Mouse (Mus musculus): Measurements from ENCODE around the gene Prdm2. TPM values are rescaled to one million over a fixed set of nuclear protein-coding genes. Genes with fewer than 3 reads are reported as not detected.

The Prdm2 gene
- total RNA-seq, 2 experiments from 2014 or later, result 30.1 to 30.5 TPM

DNA sequence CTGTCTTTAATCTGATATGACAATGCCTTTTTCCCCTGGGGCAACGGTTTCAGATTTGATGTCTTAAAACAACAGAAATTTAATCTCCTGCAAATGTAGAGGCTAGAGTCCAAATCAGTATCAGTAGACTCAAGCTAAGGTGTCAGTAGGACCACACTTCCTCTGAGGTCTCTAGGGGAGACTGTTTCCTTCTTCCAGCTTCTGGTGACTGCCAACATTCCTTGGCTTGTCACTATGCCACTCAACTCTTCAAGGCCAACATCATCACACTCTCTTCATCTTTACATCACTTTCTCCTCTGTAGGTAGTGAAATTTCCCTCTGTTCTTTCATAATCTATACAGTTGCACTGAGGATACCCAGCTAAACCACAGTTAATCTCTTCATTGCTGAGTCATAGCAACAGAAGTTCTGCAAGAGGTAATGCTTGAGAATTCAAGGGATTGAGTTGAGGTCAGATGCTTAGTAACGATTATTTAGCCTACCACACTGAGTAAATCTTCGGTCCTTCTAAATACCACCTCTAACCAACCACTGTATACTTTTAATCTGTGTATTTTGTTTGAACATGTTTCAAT is 1.5 kb upstream of the Prdm2 start:
- DNase-seq (ENCODE audit: extremely low spot score in 1 of 2, low spot score in 2 of 2), result no peak
- intact Hi-C loops (cut with DNase I), result loop anchor here (5.0 kb wide), 1 partner anchor 52 kb away; no protein-coding TSS in a partner anchor

DNA sequence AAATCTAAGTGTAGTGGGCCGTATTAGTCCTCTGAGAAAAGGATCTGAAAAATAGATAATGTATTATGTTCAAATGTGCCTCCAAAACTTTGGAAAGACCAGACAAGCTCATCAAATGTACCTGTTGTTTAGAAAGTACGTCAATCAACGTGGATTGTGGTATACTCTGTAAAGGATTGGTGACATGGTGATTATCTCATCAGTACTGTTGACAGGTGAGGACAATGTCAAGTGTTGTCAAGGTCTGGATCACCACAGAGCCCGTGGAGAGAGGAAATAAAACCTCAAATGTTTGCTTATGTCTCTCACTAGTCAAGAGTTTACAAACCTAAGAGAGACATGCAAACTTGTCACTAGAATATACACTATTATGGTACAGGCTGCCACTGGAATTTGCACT is 776 bp upstream of the Prdm2 start:
- intact Hi-C loops (cut with DNase I), result loop anchor here (5.0 kb wide), 1 partner anchor 51 kb away; no protein-coding TSS in a partner anchor
- no peak for DNase-seq (ENCODE audit: extremely low spot score in 1 of 2, low spot score in 2 of 2)

DNA sequence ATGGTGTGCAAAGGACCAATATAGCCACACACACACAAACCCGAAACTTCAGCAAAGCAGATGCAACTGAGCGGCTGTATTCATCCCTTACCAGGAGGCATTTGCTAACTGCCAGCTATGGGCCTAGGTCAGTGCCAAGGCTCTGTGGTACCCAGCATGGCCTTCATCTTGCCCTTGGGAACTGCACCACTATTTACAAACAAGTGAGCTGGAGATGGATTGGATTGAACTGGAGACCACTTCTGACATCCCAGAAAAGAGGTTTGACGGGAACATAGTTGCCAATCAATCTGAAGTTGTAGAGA is 332 bp upstream of the Prdm2 start:
- no peak for DNase-seq (ENCODE audit: extremely low spot score in 1 of 2, low spot score in 2 of 2)
- intact Hi-C loops (cut with DNase I), result loop anchor here (5.0 kb wide), 1 partner anchor 51 kb away; no protein-coding TSS in a partner anchor

DNA sequence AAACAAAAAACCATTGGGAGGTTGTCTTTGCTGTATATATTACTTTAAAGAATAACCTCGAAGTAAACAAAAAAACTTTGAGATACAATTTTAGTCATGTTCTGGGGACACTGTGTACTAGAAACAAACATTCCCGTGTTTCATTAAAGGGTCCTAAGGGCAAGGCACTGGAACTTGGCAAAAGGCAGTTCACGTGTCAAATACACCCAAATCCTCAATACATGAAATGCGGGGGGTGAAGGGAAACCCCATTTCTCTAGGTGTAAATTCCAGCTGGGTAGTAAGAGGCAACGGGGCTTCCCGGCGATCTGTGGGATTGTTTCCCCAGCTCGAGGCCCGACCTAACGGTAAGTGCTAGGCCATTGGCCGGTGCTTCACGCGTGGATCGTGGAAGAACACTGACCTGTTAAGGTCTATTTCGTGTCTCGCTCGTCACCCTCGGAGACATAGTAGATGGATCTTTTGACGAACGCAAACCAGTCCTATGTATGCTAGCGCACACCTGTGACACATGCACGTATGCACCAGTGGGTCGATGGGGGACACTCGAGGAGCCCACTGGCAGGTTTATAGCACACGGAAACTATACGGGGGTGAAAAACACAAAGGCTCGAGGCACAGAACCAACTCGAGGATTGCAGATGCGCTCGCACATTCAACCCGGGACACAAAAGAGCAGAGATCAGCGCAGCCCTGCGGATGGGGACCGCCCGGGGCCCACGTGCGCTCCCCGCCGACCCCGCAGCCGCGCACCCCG is 1.0 kb downstream of the Prdm2 start:
- peak in 1 of 2 experiments; percentile 17 for DNase-seq (ENCODE audit: extremely low spot score in 1 of 2, low spot score in 2 of 2)
- intact Hi-C loops (cut with DNase I), result loop anchor here (5.0 kb wide), 1 partner anchor 49 kb away; no protein-coding TSS in a partner anchor

DNA sequence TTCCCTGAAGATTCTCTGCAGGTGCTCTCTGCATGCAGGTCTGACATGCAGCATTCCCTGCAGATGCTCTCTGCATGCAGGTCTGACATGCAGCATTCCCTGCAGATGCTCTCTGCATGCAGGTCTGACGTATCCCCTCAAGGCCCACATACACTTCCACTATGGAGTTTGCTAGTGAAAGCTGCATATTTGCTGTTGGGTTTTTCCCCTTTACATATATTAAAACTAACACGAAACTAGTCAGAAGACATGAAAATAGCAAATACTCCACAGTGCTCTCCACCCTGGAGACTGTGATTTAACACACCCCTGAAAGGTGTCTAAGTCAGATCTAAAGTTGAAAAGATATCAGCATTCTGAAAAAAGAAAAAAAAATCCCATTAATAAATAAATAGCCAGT is 2.8 kb downstream of the Prdm2 start:
- no peak for DNase-seq (ENCODE audit: extremely low spot score in 1 of 2, low spot score in 2 of 2)
- intact Hi-C loops (cut with DNase I), result loop anchor here (5.0 kb wide), 1 partner anchor 48 kb away; no protein-coding TSS in a partner anchor

DNA sequence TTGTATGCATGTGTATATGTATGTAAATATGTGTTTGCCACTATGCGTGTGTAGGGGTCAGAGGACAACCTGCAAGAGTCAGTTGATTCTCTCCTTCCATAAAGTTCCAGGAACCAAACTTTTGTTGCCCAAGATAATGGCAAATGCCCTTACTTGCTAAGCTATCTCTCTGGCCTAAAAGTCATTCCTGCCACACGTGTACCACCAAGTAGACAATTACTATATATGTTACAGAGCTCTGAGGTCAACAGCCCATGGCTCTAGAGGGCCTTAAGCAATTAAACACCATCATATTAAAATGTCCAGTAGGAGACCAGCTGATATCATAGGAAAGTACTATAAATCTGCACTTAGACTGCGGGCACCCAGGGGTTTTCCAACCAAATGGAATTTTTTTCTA is 10.1 kb downstream of the Prdm2 start:
- intact Hi-C loops (cut with DNase I), result no loop called here
- DNase-seq (ENCODE audit: extremely low spot score in 1 of 2, low spot score in 2 of 2), result no peak

DNA sequence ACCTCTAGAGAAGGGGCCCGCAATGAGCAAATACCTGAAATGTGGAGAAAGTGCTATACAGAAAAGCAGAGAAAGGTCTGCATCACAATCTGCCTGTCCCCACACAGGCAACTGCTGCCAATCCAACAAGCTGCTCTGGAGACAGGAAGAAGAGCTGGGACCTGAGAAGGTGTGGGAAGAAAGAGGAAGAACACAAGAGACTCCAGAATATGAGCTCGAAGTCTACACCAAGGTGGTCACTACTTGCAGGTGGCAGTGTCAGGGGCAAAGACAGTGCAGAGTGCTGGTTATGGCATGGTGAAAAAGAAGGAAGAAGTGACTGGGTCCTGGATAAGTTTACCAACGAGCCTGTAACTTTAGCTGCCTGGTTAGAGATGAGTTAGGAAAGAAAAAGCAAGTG is 14.4 kb downstream of the Prdm2 start:
- intact Hi-C loops (cut with DNase I), result no loop called here
- no peak for DNase-seq (ENCODE audit: extremely low spot score in 1 of 2, low spot score in 2 of 2)

DNA sequence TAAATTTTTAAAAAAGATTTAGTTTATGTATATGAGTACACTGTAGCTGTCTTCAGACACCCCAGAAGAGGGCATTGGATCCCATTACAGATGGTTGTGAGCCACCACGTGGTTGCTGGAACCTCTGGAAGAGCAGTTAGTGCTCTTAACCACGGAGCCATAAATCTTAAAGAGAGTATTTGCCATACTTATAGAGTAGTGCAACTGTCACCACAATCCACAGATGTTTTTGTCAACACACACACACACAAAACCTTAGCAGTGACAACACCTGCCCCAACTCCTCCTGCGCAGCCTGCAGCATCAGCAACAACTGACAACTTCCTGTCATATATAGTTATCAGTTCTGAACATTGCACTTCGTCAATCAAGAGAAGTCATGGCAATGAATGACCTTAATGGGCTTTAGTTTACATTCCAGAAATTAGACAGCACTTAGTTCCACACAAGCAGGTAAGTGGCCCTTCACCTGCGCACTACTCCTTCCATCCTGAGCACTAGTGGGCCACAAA is 14.9 kb downstream of the Prdm2 start:
- intact Hi-C loops (cut with DNase I), result no loop called here
- DNase-seq (ENCODE audit: extremely low spot score in 1 of 2, low spot score in 2 of 2), result no peak

DNA sequence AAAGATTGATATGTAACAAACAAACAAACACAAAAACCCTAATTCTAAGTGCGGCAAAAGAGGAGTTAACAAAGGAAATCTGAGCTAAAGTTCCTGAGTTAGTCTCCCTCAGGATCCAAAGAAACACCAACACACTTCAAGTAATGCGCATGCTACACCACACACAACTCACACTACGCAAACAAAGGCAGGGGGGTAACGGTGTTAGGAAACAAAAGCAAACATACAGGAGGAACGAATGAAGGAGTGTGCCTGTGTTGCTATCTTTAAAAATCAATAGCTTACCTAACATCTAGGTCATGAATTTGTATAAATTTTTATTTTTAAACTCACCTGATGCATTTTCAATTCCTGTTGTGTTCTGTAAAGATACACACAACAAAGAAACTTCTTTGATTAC is 18.5 kb downstream of the Prdm2 start:
- DNase-seq (ENCODE audit: extremely low spot score in 1 of 2, low spot score in 2 of 2), result no peak
- intact Hi-C loops (cut with DNase I), result no loop called here

DNA sequence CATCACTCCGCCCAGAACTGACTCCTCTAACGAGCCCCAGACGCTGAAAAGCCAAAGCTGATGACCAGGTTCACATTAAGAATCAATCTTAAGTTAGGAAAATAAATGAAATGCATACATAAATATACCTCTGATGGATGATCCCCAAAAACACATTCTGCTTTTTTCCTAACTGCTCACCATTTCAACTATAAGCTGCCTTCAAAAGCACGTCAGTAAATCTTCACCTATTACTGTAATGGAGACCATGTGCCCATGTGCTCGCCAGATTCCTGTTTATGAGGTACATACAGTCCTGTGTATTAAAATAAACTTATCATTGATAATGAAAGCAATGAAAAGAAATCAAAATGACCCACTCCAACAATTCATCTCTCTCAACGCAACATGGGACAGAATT is 19.6 kb downstream of the Prdm2 start:
- intact Hi-C loops (cut with DNase I), result no loop called here
- DNase-seq (ENCODE audit: extremely low spot score in 1 of 2, low spot score in 2 of 2), result no peak

DNA sequence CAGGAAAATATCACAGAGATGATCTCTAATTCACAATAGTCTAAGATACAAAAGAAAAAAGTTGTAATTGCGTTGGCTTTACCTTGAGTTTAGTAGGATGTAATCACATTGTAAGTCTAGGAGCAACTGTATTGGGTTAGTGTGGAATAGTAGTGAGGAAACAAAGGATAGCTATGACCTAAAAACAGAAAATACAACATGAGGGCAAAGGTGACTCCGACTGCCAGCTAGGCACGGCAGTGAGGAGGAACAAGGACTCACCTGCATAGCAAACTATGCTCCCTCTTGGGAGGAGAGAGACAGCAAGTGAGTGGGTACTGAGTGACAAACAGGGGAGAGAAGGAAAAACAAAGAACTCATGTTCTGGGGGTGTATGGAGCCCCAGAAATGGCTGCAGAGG is 21.0 kb downstream of the Prdm2 start:
- no peak for DNase-seq (ENCODE audit: extremely low spot score in 1 of 2, low spot score in 2 of 2)
- intact Hi-C loops (cut with DNase I), result no loop called here

DNA sequence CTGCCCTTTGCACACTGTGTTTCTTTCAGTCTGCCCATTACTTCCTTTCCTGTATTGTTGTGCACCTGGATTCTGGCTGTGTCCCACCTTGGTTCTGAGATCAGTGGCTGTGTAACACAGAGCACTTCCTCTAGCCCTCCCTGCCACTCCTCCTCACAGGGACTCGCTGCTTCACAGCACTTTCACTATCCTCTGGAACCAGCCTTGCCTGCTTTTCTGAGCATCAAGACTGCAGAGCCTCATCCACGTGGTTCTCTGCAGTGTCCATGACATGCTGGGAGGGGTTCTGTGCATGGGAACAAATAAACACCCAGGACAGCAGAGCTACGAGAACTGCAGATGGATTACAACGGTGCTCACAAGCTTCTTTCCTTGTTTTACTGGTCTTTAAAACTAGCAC is 22.1 kb downstream of the Prdm2 start:
- no peak for DNase-seq (ENCODE audit: extremely low spot score in 1 of 2, low spot score in 2 of 2)
- intact Hi-C loops (cut with DNase I), result no loop called here

DNA sequence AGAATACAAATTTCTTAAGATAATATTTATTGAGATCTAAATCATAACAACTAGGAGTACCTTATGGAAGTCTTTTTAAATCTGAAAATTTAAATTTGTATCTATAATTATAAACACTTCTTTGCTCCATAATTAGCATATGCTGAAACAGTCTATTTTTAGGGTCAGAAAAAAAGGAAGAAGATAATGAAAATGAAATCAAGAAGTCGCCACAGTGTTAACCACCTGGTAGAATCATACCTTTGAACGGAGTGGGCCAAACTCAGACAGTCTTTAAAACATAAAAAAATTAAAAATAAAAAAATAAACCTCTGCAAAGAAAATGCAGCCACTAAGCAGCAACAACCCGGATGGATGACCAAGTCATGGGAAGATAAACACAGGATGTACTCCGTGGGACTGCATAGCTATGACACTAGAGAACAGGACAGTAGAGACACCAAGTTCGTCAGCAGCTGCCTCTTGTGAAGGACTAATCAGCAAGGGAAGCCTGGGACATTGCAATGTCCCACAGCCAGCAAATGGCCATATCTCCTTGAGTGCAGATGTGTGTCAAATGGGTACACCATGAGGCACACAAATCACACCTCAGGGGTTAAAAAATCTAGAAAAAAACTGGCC is 24.1 kb downstream of the Prdm2 start:
- no peak for DNase-seq (ENCODE audit: extremely low spot score in 1 of 2, low spot score in 2 of 2)

DNA sequence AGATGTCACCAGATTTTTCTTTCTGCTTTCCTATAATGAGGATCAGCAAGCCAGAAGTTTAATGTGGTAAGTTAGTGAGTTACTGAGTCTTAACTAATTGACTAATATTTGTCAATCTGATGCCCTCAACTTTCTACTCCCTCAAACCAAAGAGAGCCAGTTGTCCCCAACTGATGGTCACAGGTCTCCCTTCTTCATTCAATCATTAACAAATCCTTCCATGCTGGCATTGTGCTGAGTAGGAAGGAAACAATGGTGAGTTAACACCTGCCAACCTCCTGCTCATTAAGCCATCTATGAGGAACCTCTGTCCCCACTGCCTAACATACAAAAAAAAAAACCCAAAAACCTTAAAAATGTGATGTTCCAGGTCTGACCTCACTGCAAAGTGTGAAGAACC is 26.7 kb downstream of the Prdm2 start:
- no peak for DNase-seq (ENCODE audit: extremely low spot score in 1 of 2, low spot score in 2 of 2)
- intact Hi-C loops (cut with DNase I), result no loop called here

More for the DNA sequence above, 24.1 kb downstream of the Prdm2 start:
- intact Hi-C loops (cut with DNase I), result no loop called here

DNA sequence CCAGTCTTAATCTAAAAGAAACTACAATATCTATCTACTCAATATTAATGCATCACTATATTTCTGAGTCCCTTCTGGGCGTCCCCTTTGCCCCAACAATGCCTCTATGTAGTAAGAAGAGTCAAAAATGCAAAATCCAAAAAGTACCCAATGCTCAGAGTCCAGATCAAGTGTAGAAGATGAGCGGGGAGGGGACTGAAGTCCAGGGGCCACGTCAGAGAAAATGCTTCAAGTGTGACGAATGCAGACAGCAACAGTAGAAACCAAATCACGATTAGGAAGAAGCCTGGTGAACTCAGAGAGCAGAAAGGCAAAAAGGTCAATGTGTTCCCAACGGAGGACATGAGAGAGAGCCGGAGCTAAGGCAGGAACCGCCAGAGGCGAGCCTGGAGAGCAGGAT is 27.3 kb downstream of the Prdm2 start:
- DNase-seq (ENCODE audit: extremely low spot score in 1 of 2, low spot score in 2 of 2), result no peak
- intact Hi-C loops (cut with DNase I), result no loop called here

DNA sequence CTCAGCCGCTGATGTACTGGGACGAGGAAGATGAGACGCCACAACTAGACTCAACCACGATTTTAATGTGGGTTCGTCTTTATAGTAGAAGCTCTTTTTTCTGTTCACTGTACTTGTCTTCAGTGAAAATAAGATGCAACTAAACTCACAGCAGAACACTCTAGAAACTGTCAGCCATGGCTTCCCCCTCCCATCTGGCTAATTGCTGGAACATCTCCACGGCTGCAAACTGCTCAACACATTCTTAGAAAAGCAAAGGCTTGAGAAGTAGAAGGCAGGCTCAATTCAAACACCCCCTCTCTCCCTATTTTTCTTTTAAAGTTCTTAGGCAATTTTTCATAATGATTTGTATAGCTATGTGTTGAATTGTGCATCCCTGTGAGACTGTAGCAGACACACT is 29.7 kb downstream of the Prdm2 start:
- intact Hi-C loops (cut with DNase I), result no loop called here
- DNase-seq (ENCODE audit: extremely low spot score in 1 of 2, low spot score in 2 of 2), result peak in 1 of 2 experiments; percentile 63

DNA sequence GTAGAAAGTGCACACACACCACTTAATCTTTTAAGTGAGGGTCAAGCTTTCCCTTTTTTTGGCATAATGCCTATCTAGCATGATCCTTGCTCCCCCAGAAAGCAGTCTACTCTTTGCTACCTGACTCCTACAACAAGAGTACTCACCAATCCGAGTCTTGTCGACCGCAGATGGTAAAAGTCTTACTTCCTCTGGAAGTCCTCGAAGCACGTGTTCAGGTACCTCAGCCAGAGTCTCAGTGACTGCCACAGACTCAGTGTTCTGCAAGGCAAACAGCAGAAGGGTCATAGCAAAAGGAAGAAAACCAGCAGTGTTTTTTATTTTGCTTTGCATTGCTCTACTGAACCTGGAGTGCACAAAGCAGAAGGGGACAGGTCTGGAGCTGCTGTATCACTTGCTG is 32.1 kb downstream of the Prdm2 start:
- intact Hi-C loops (cut with DNase I), result no loop called here
- DNase-seq (ENCODE audit: extremely low spot score in 1 of 2, low spot score in 2 of 2), result no peak

DNA sequence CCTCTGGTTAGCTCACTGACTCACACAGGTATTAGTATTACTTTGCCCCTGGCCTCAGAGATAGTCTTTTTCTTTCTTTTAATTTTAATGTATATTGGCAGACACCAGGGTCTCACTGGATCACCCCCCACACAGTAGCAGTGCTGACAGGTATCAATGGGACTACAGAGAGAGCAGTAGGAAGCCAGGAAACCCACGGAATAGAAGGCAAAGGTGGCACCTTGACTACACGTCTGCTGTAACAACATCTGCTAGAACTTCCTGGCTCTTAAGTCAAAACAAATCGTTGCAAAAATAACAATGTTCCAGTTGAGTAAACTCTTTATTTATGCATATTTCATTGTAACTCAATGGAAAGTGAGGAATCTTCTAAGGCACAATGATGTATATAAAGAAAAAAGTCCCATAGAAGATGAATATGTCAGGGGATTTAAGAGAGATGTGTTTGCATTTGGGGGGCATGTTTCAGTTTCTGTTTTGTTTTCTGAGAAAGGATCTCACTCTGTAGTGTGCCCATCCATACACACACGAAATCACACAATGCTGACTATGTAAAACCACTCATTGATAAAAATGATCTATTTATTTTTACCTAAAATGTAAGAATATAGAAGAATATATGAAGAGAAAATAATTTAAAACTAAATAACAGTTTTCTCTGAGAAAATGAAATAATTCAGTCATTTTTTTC is 41.0 kb downstream of the Prdm2 start:
- DNase-seq (ENCODE audit: extremely low spot score in 1 of 2, low spot score in 2 of 2), result no peak
- intact Hi-C loops (cut with DNase I), result no loop called here

DNA sequence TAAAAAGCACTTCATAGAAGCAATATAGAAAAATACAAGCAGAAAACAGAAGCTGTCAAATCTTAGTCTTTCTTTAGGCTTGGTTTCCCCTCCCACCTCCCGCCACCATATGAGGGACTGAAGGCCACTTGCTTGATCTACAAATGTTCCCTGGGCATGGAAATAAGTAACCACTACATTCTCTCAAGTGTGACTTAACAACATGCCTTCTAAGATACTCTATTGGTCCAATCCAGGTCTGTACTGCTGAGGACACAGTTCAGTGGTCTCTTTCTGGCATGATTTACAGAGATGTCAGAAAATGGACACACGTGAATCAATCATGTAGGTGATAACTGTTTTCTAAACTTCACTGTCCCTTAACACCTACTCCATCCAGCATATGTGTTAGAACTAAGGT is 42.5 kb downstream of the Prdm2 start:
- no peak for DNase-seq (ENCODE audit: extremely low spot score in 1 of 2, low spot score in 2 of 2)
- intact Hi-C loops (cut with DNase I), result no loop called here

DNA sequence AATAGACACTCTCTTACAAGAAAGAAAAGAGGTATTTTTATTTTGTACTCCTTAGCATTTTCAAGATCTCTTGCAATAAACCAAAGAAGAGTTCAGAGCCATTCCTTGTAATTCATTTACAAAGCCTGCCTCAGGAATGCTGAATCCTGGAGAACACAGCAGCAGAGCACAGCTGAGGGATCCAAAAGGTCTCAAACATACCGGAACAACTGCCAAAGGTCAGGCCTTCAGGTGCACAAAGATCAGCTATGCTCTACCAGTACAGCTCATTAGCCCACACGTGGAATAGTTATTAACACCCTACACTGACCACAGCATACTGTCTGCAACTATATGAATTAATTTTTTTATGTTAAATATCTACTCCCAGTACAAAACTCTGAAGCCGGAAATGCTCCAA is 44.7 kb downstream of the Prdm2 start:
- DNase-seq (ENCODE audit: extremely low spot score in 1 of 2, low spot score in 2 of 2), result no peak
- intact Hi-C loops (cut with DNase I), result no loop called here

Data from left cerebral cortex, postnatal 10 days (tissue).